Mouse (Mus musculus) CD4-positive, CD25-positive, alpha-beta regulatory T cell (primary cell): ENCODE data around the gene Fscn1. TPM values are rescaled to one million over a fixed set of nuclear protein-coding genes. Genes with fewer than 3 reads are reported as not detected.

Experiments
- polyA plus RNA-seq: library from polyadenylated mRNA; unstranded; fragments of 100-300 nt; shearing (Covaris generic); gene quantifications from one replicate; pipeline ENCODE4 v1.2.1, GENCODE M21; 2017

Fscn1 gene
- 0.35 TPM for polyA plus RNA-seq

DNA sequence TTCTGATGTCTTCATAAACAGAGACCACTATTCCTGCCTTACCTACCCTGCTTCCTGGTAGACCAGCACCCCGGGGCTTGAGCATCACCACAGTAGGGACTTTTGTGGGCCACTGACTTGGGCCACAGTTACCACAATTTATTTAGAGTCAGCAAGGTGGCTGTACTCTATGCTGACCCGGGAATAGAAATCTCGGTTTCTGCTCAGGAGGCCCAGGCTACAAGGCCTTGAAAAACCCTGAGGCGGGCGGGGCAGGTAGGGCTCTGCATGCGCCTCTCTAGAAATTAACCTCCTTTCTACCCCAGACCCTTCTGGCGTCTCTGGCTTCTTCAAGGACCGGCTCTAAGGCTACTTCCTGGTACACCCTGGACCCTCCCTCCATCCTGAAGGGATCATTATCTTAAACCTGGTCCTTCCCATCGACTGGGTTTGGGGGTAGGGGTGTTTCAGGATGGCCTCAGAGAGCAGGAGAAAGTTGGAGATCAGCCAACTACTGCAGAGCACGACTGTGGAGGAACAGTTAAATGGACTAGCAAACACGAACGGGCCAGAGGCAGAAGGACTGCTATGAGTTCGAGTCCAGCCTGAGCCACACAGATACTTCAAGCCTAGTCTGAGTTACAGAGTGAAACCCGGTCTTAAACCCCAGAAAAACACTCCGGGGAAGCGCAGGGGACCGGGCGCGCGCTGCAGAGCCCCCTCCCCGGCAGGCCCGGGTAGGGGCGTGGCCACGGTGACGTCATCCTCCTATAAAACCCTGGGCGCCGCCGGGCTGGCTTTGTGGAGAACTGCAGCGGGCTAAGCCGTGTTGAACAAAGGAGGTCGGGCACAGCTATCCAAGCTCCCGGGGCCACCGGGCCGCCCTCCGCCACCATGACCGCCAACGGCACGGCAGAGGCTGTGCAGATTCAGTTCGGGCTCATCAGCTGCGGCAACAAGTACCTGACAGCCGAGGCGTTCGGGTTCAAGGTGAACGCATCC lies at the start of gene Fscn1:
Gene Fscn1 (plus strand): TSS at position 768 of the 981 bp plus-strand sequence.

Other genes starting within 250 kb of the Fscn1 start
- 22.3 TPM for gene Tnrc18, start 142.7 kb upstream of the Fscn1 start, polyA plus RNA-seq
- gene Fbxl18, start 64.9 kb upstream of the Fscn1 start, polyA plus RNA-seq: 5.2 TPM
- gene Actb, start 53.6 kb upstream of the Fscn1 start, polyA plus RNA-seq: 4,088 TPM
- 48.8 TPM for gene Rnf216, start 152.7 kb downstream of the Fscn1 start, polyA plus RNA-seq
- 0.05 TPM for gene Olfr718-ps1, start 187.2 kb downstream of the Fscn1 start, polyA plus RNA-seq
- 16.0 TPM for gene Rbak, start 220.4 kb downstream of the Fscn1 start, polyA plus RNA-seq
- gene Spdye4b, start 220.7 kb downstream of the Fscn1 start, polyA plus RNA-seq: 0.20 TPM